Mouse (Mus musculus): ENCODE measurements at regions not wholly inside any gene's neighbourhood (a gene's known extent, or its start where the extent isn't known, plus 50 kb on each side); places are given as distances from the start of the nearest gene placed in this dataset.

- ATAC-seq (ENCODE audit: low read depth): peak; percentile 48; the same call in 1 of the 2 replicates
- H3K27ac ChIP-seq (ENCODE audit: low read length): no peak overlapping the region
- WGBS (ENCODE audit: insufficient replicate concordance): 18% methylated on average over 27 of the region's 27 CpGs
- peaks cover 14% of the 10 kb centered on the region for H3K4me1 ChIP-seq (ENCODE audit: control insufficient read depth, low read depth, low read length)
- H3K9ac ChIP-seq (ENCODE audit: low read depth, low read length): no peak overlapping the region
- no peak overlapping the region for H3K4me3 ChIP-seq (ENCODE audit: low read depth, low read length)
- H3K27me3 ChIP-seq (ENCODE audit: control insufficient read depth, insufficient read depth, low read depth, low read length): peaks cover 43% of the 10 kb centered on the region
- no peaks in the 10 kb centered on the region for H3K9me3 ChIP-seq (replicated peaks; ENCODE audit: control insufficient read depth, low read length)
- H3K4me2 ChIP-seq (ENCODE audit: low read depth, low read length): peak overlapping the region; percentile 27
- H3K36me3 ChIP-seq (ENCODE audit: control insufficient read depth, insufficient read depth): no peaks in the 10 kb centered on the region
Measured at GRCm38 (mm10) chr2:75609150-75609946, 49.7 kb upstream of the Hnrnpa3 start.
